Mouse (Mus musculus): Measurements from ENCODE around the gene Nme1. TPM values are rescaled to one million over a fixed set of nuclear protein-coding genes. Genes with fewer than 3 reads are reported as not detected.
"Not testable (repeated sequence)": the region's sequence is repeated elsewhere in the genome, so short reads cannot be mapped to it uniquely, and the experiment has no call there.

Nme1 gene
- polyA plus RNA-seq, 1 experiment from 2014 or later = 383 TPM

DNA sequence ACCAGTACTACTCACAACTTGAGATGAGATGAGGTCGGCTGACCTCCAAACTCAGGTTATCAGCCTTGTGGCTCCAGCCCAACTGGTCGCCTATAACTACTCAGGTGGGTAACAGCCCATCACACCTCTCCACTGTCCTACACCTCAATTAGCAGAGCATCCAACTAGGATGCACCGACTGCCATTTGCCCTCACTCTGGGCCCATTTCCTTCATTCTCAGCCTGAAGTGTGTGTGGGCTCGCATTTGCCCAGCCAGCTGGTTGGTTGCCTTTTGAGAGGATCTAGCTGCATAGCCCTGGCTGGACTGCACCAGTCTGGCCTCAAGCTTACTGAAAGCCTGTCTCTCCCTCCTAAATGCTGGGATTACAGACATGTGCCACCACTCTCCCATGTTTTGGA lies 10.6 kb downstream of the Nme1 start:
- H3K27ac ChIP-seq = no peak overlapping the region
- ATAC-seq = no peak
- WGBS = 89% methylated on average over 4 of the region's 4 CpGs
- H3K4me3 ChIP-seq (replicated peaks) = no peak overlapping the region
- H3K9me3 ChIP-seq = no peaks in the 10 kb centered on the region
- H3K4me1 ChIP-seq (replicated peaks) = peaks cover 28% of the 10 kb centered on the region
- peaks cover 56% of the 10 kb centered on the region for H3K36me3 ChIP-seq
- H3K4me2 ChIP-seq (replicated peaks) = no peak overlapping the region
- H3K27me3 ChIP-seq = no peaks in the 10 kb centered on the region
- no peak overlapping the region for H3K9ac ChIP-seq (replicated peaks)

- Histone ChIP-seq H3K9ac (replicated peaks) (no peak overlapping the region), H3K4me1 (replicated peaks) (peaks cover 34% of the 10 kb centered on the region), H3K27ac (no peak overlapping the region), H3K36me3 (peaks cover 56% of the 10 kb centered on the region), H3K27me3 (no peaks in the 10 kb centered on the region), H3K9me3 (no peaks in the 10 kb centered on the region), H3K4me2 (replicated peaks) (no peak overlapping the region), H3K4me3 (replicated peaks) (no peak overlapping the region)
- 90% methylated on average over 2 of the region's 2 CpGs for WGBS
- no peak for ATAC-seq
Measured at GRCm38 (mm10) chr11:93957031-93957555, 11.2 kb downstream of the Nme1 start.

DNA sequence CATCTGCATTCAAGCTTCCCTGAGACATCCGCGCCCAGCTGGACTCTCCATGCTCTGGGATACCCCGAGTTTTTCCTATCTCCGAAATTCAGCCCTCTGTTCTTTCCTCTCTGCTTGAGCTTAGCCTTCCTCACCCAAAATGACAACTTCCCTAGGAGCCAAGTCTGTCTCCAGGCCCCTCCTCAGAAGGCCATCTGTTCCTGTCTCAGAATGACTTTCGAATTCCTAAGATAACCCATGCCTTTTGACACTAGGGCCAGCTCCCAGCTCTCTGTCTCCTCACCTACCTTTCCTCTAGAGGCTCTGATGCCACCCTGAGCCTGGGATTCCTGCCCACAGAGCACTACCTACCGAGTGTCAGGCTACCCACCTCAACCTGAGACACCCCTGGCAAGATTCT lies 12.2 kb downstream of the Nme1 start, which contains the start of gene Nme2:
TSS of gene Nme2 (minus strand) at position 101 of the 400 bp plus-strand sequence.
- Histone ChIP-seq H3K9ac (replicated peaks) (peak within 1 kb of the TSS; percentile 76), H3K4me1 (replicated peaks) (peaks cover 39% of the 10 kb centered on the region), H3K9me3 (no peaks in the 10 kb centered on the region), H3K36me3 (peaks cover 49% of the 10 kb centered on the region), H3K4me2 (replicated peaks) (peak within 1 kb of the TSS; percentile 89), H3K27me3 (no peaks in the 10 kb centered on the region), H3K4me3 (replicated peaks) (peak within 1 kb of the TSS; percentile 67), H3K27ac (peak within 1 kb of the TSS; percentile 85)
- 7% methylated on average over 6 of the region's 6 CpGs for WGBS
- ATAC-seq = no peak; the same call in 1 of the 2 replicates

GRCm38 (mm10) chr11:93955256-93956150 lies 12.8 kb downstream of the Nme1 start:
- Histone ChIP-seq H3K4me1 (replicated peaks) (peaks cover 39% of the 10 kb centered on the region), H3K9me3 (no peaks in the 10 kb centered on the region), H3K36me3 (peaks cover 48% of the 10 kb centered on the region), H3K27ac (peak overlapping the region; percentile 85), H3K4me3 (replicated peaks) (peak overlapping the region; percentile 67), H3K9ac (replicated peaks) (peak overlapping the region; percentile 76), H3K27me3 (no peaks in the 10 kb centered on the region), H3K4me2 (replicated peaks) (peak overlapping the region; percentile 89)
- ATAC-seq = peak; percentile 98
- WGBS = under 1% methylated on average over 67 of the region's 67 CpGs

DNA sequence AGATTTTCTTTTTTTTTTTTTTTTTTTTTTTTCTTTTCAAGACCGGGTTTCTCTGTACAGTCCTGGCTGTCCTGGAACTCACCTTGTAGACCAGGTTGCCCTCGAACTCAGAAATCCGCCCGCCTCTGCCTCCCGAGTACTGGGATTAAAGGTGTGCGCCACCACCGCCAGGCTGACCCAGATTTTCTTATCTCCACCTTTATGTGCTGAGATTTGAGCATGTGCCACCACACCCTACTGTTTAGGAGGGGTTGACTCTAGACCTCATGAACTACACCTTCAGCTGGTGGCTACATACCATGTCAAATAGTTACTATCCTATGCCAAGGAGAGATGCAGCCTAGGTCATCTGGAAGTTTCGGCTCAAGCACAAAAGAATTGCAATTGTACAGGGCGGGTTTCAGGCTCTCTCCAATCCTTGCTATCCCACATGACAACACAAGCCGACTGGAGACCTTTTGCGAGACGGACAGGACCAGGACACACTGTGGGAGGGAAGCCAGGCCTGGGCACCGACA lies 13.5 kb downstream of the Nme1 start:
- no peaks in the 10 kb centered on the region for H3K9me3 ChIP-seq
- peak overlapping the region; percentile 76 for H3K9ac ChIP-seq (replicated peaks)
- 51% methylated on average over 13 of the region's 13 CpGs for WGBS
- H3K27me3 ChIP-seq = no peaks in the 10 kb centered on the region
- H3K36me3 ChIP-seq = peaks cover 48% of the 10 kb centered on the region
- peak; percentile 22 for ATAC-seq
- H3K4me3 ChIP-seq (replicated peaks) = peak overlapping the region; percentile 67
- H3K4me1 ChIP-seq (replicated peaks) = peaks cover 39% of the 10 kb centered on the region
- peak overlapping the region; percentile 85 for H3K27ac ChIP-seq
- H3K4me2 ChIP-seq (replicated peaks) = peak overlapping the region; percentile 89

DNA sequence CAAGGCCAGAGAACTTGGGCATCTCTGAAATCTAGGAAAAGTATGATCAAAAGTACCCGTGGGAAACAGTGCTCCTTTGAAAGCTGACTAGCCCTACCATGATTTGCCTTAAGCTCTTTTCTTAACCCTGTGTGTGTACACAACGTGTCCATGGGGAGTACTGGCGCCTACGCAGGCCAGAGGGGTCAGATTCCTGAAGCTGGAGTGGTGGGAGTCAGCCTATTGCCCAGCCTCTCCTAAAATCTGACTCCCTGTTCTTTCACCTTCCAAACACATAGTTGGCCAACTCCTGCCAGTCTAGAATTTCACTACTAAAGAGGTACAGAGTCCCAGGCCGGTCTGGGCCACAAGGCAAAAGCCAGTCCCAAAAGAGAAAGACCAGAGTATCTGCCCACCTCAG lies 15.9 kb downstream of the Nme1 start:
- ATAC-seq = no peak
- Histone ChIP-seq H3K27ac (no peak overlapping the region), H3K4me1 (replicated peaks) (peaks cover 39% of the 10 kb centered on the region), H3K27me3 (no peaks in the 10 kb centered on the region), H3K4me2 (replicated peaks) (no peak overlapping the region), H3K4me3 (replicated peaks) (no peak overlapping the region), H3K36me3 (peaks cover 45% of the 10 kb centered on the region), H3K9me3 (no peaks in the 10 kb centered on the region), H3K9ac (replicated peaks) (no peak overlapping the region)
- WGBS = 69% methylated on average over 5 of the region's 5 CpGs

GRCm38 (mm10) chr11:93950045-93950444 lies 18.3 kb downstream of the Nme1 start:
- ATAC-seq = no peak
- WGBS = 95% methylated on average over 1 of the region's 1 CpGs
- H3K36me3 ChIP-seq = peaks cover 53% of the 10 kb centered on the region

DNA sequence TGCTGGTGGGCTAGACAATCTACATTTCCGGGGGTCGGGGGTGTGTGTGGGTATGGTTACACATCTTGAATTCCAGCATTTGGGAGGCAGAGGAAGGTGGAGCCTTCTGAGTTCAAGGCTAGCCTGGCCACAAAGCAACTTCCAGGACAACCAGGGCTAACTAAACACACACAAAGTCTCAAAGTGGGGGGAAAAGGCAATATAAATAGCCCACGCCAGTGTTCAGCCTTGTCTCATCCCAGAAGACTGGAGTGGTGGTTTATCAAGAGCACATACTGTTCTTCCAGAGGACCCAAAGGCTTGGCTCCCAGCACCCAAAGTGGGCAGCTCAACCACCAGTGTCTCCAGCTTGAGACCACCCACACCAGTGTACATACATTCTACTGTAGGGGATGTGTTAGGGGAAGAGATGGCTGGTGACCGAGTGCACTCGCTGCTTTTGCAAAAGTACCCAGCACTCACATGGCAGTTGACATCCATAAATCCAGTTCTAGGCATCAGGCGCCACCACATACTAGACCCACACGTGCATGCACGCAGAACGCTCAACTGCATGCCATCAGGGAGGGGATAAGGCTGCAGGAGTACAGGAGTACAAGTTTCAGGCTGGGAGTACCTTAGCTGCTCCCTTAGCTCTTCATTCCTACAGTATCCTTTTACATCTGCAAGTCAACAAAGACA lies 19.3 kb downstream of the Nme1 start:
- H3K4me2 ChIP-seq (replicated peaks) = no peak overlapping the region
- no peak for ATAC-seq
- 95% methylated on average over 9 of the region's 9 CpGs for WGBS
- no peaks in the 10 kb centered on the region for H3K27me3 ChIP-seq
- no peak overlapping the region for H3K27ac ChIP-seq
- no peaks in the 10 kb centered on the region for H3K9me3 ChIP-seq
- peaks cover 53% of the 10 kb centered on the region for H3K36me3 ChIP-seq
- peaks cover 20% of the 10 kb centered on the region for H3K4me1 ChIP-seq (replicated peaks)
- H3K4me3 ChIP-seq (replicated peaks) = no peak overlapping the region
- no peak overlapping the region for H3K9ac ChIP-seq (replicated peaks)

More at GRCm38 (mm10) chr11:93950045-93950444, 18.3 kb downstream of the Nme1 start:
- no peaks in the 10 kb centered on the region for H3K9me3 ChIP-seq
- H3K9ac ChIP-seq (replicated peaks) = no peak overlapping the region
- H3K27me3 ChIP-seq = no peaks in the 10 kb centered on the region
- no peak overlapping the region for H3K4me2 ChIP-seq (replicated peaks)
- H3K4me3 ChIP-seq (replicated peaks) = no peak overlapping the region
- H3K4me1 ChIP-seq (replicated peaks) = peaks cover 27% of the 10 kb centered on the region
- no peak overlapping the region for H3K27ac ChIP-seq

- 84% methylated on average over 3 of the region's 3 CpGs for WGBS
Measured at GRCm38 (mm10) chr11:93944986-93945385, 23.3 kb downstream of the Nme1 start.

GRCm38 (mm10) chr11:93940906-93941305 lies 27.4 kb downstream of the Nme1 start:
- no peaks in the 10 kb centered on the region for H3K9me3 ChIP-seq
- H3K9ac ChIP-seq (replicated peaks) = no peak overlapping the region
- no peak overlapping the region for H3K27ac ChIP-seq
- peaks cover 38% of the 10 kb centered on the region for H3K36me3 ChIP-seq
- 93% methylated on average over 2 of the region's 2 CpGs for WGBS
- H3K27me3 ChIP-seq = no peaks in the 10 kb centered on the region
- no peak overlapping the region for H3K4me2 ChIP-seq (replicated peaks)
- H3K4me1 ChIP-seq (replicated peaks) = no peaks in the 10 kb centered on the region
- ATAC-seq = no peak
- H3K4me3 ChIP-seq (replicated peaks) = no peak overlapping the region

More at GRCm38 (mm10) chr11:93944986-93945385, 23.3 kb downstream of the Nme1 start:
- H3K4me2 ChIP-seq (replicated peaks) = no peak overlapping the region
- H3K4me1 ChIP-seq (replicated peaks) = no peaks in the 10 kb centered on the region
- no peaks in the 10 kb centered on the region for H3K9me3 ChIP-seq
- no peak overlapping the region for H3K4me3 ChIP-seq (replicated peaks)
- no peak overlapping the region for H3K27ac ChIP-seq
- no peak overlapping the region for H3K9ac ChIP-seq (replicated peaks)
- H3K36me3 ChIP-seq = peaks cover 43% of the 10 kb centered on the region
- H3K27me3 ChIP-seq = no peaks in the 10 kb centered on the region
- ATAC-seq = no peak

- no peak overlapping the region for H3K4me2 ChIP-seq (replicated peaks)
- no peak for ATAC-seq
- no peak overlapping the region for H3K27ac ChIP-seq
- peaks cover 78% of the 10 kb centered on the region for H3K36me3 ChIP-seq
- H3K4me3 ChIP-seq (replicated peaks) = no peak overlapping the region
- no peak overlapping the region for H3K9ac ChIP-seq (replicated peaks)
- H3K27me3 ChIP-seq = no peaks in the 10 kb centered on the region
- no peaks in the 10 kb centered on the region for H3K9me3 ChIP-seq
- no peaks in the 10 kb centered on the region for H3K4me1 ChIP-seq (replicated peaks)
Measured at GRCm38 (mm10) chr11:93929106-93929505, 39.2 kb downstream of the Nme1 start.

- H3K4me1 ChIP-seq (replicated peaks); H3K4me2 ChIP-seq (replicated peaks); H3K4me3 ChIP-seq (replicated peaks); H3K27ac ChIP-seq; H3K27me3 ChIP-seq; H3K9me3 ChIP-seq; H3K9ac ChIP-seq (replicated peaks); ATAC-seq: not testable (repeated sequence)
- WGBS = 95% methylated on average over 2 of the region's 2 CpGs
- H3K36me3 ChIP-seq = peaks cover 72% of the 10 kb centered on the region
Measured at GRCm38 (mm10) chr11:93915019-93915418, 53.3 kb downstream of the Nme1 start.

Data from midbrain, embryonic 13.5 days (tissue).